Mouse (Mus musculus) heart, embryonic 10.5 days (tissue): Measurements from ENCODE around the gene Etl4. TPM values are rescaled to one million over a fixed set of nuclear protein-coding genes. Genes with fewer than 3 reads are reported as not detected.

ENCODE experiments used
- DNase-seq: peaks from one replicate; pipeline ENCODE4 v3.0.0-alpha.2; 2017; ENCODE audit warnings: low spot score
- H3K27ac ChIP-seq: fragments of 300-500 bp; sonication (generic); 2 replicates; pipeline ENCODE4 v1.5.1; 2016; ENCODE audit warnings: mild to moderate bottlenecking
- H3K27me3 ChIP-seq: fragments of 300-500 bp; sonication (generic); 2 replicates; pipeline ENCODE4 v1.6.1; 2016; ENCODE audit warnings: mild to moderate bottlenecking; ENCODE audit not compliant: poor library complexity, insufficient read depth, severe bottlenecking
- H3K36me3 ChIP-seq: fragments of 300-500 bp; sonication (generic); 2 replicates; pipeline ENCODE4 v1.6.1; 2016; ENCODE audit warnings: mild to moderate bottlenecking, moderate library complexity
- H3K4me1 ChIP-seq: fragments of 300-500 bp; sonication (generic); 2 replicates; pipeline ENCODE4 v1.6.1; 2016; ENCODE audit warnings: mild to moderate bottlenecking
- H3K4me3 ChIP-seq: fragments of 300-500 bp; sonication (generic); 2 replicates; pipeline ENCODE4 v1.5.1; 2016; ENCODE audit warnings: mild to moderate bottlenecking, moderate library complexity
- H3K9me3 ChIP-seq: fragments of 300-500 bp; sonication (generic); 2 replicates; pipeline ENCODE4 v1.6.1; 2016; ENCODE audit warnings: mild to moderate bottlenecking, moderate library complexity
- WGBS: fragments of 180-500 bp; shearing (Covaris S2); methylation state at CpG from one replicate; pipeline ENCODE4 v1.1.7; 2016; 5-methylcytosine and 5-hydroxymethylcytosine counted together
- polyA plus RNA-seq: library from polyadenylated mRNA; unstranded; fragments of >200 nt; fragmentation: Nextera tagmentation; extraction: Ambion mirVana; gene quantifications from 2 replicates; pipeline ENCODE4 v1.2.1, GENCODE M21; 2016

Gene Etl4
- polyA plus RNA-seq, 1 experiment from 2014 or later = 18.7 TPM

DNA sequence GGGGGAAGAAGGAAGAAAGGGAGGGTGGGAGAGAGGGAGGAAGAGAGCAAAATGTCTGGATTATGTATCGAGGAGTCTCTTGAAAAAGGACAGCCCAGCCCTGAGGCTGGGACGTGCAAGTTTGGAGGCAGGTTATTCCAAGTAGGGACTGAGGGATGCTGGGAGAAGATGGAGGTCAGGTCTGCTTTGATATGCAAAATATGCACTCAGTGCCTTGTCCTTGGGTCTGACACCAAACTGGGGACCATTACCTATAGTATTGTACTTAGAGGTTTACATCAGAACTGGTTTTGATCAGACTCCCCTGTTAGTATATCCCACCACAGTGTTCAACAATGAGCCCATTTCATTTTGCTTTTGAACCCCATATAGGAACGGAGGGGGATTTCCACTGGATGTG, 685.4 kb downstream of the Etl4 start:
- Histone ChIP-seq H3K36me3 (no peaks in the 10 kb centered on the region), H3K9me3 (0 out of 2 replicates have a peak, but pooled peaks cover 2% of the 10 kb centered on the region), H3K4me1 (peaks cover 9% of the 10 kb centered on the region), H3K4me3 (no peak overlapping the region), H3K27ac (no peak overlapping the region), H3K27me3 (no peaks in the 10 kb centered on the region)
- 78% methylated on average over 3 of the region's 3 CpGs for WGBS
- DNase-seq = no peak

- 97% methylated on average over 3 of the region's 3 CpGs for WGBS
- no peaks in the 10 kb centered on the region for H3K36me3 ChIP-seq
- H3K27ac ChIP-seq = no peak overlapping the region
- H3K4me3 ChIP-seq = no peak overlapping the region
- peaks cover 9% of the 10 kb centered on the region for H3K4me1 ChIP-seq
- no peak for DNase-seq
- 0 out of 2 replicates have a peak, but pooled peaks cover 2% of the 10 kb centered on the region for H3K9me3 ChIP-seq
- H3K27me3 ChIP-seq = no peaks in the 10 kb centered on the region
Observed at GRCm38 (mm10) chr2:20596558-20596957, 687.0 kb downstream of the Etl4 start.

DNA sequence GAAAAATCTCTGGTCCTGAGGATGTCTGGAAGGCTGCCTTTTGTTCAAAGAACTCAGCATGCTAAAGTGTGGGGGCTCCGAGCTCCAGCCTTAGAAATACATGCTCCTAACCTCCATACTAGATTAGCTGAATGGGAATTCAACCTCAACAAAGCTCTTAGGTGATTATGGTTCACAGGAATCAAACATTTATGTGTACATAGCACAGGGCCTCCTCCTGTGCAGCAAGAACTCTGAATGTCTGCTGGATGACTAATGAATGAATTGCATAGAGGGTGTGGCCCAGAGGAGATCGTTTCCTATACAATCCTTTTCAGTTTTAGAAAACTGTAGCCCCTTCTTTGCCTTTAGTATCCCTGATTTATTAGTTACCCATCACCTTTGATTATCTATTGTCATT, 687.6 kb downstream of the Etl4 start:
- WGBS = 73% methylated on average over 2 of the region's 2 CpGs
- no peak overlapping the region for H3K4me3 ChIP-seq
- no peak for DNase-seq
- no peak overlapping the region for H3K27ac ChIP-seq
- H3K9me3 ChIP-seq = no peaks in the 10 kb centered on the region
- no peaks in the 10 kb centered on the region for H3K36me3 ChIP-seq
- no peaks in the 10 kb centered on the region for H3K27me3 ChIP-seq
- H3K4me1 ChIP-seq = peaks cover 9% of the 10 kb centered on the region

- H3K27ac ChIP-seq = no peak overlapping the region
- DNase-seq = no peak
- WGBS = 87% methylated on average over 2 of the region's 2 CpGs
Observed at GRCm38 (mm10) chr2:20602656-20603055, 693.1 kb downstream of the Etl4 start.

GRCm38 (mm10) chr2:20603536-20603935, 694.0 kb downstream of the Etl4 start:
- no peaks in the 10 kb centered on the region for H3K9me3 ChIP-seq
- no peak overlapping the region for H3K27ac ChIP-seq
- H3K36me3 ChIP-seq = no peaks in the 10 kb centered on the region
- H3K4me3 ChIP-seq = no peak overlapping the region
- 0 out of 2 replicates have a peak, but pooled peaks cover 4% of the 10 kb centered on the region for H3K4me1 ChIP-seq
- H3K27me3 ChIP-seq = no peaks in the 10 kb centered on the region
- 85% methylated on average over 6 of the region's 6 CpGs for WGBS
- no peak for DNase-seq

More at GRCm38 (mm10) chr2:20602656-20603055, 693.1 kb downstream of the Etl4 start:
- Histone ChIP-seq H3K4me3 (no peak overlapping the region), H3K36me3 (no peaks in the 10 kb centered on the region), H3K27me3 (no peaks in the 10 kb centered on the region), H3K4me1 (0 out of 2 replicates have a peak, but pooled peaks cover 4% of the 10 kb centered on the region), H3K9me3 (no peaks in the 10 kb centered on the region)

DNA sequence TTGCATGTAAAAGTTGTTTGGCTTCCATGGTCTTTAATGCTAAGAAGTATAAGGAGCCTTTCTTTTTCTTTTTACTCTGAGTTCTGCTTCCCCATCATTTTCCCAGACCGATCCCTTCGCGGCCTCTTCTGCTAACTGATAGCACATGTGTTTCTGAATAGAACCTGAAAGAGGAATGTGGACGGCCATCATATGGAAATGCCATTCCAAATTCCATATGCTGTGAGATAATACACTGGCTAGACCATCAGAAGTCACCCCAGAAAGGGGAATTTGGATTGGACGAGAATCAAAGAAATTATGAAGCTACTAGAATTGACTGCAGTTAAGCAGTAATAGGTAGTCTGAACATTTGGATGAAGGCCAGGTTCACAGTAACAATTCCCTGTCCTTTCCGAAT, 694.4 kb downstream of the Etl4 start:
- H3K27ac ChIP-seq = no peak overlapping the region
- DNase-seq = no peak
- no peaks in the 10 kb centered on the region for H3K27me3 ChIP-seq
- no peaks in the 10 kb centered on the region for H3K36me3 ChIP-seq
- 65% methylated on average over 6 of the region's 6 CpGs for WGBS
- no peaks in the 10 kb centered on the region for H3K9me3 ChIP-seq
- 0 out of 2 replicates have a peak, but pooled peaks cover 4% of the 10 kb centered on the region for H3K4me1 ChIP-seq
- no peak overlapping the region for H3K4me3 ChIP-seq

DNA sequence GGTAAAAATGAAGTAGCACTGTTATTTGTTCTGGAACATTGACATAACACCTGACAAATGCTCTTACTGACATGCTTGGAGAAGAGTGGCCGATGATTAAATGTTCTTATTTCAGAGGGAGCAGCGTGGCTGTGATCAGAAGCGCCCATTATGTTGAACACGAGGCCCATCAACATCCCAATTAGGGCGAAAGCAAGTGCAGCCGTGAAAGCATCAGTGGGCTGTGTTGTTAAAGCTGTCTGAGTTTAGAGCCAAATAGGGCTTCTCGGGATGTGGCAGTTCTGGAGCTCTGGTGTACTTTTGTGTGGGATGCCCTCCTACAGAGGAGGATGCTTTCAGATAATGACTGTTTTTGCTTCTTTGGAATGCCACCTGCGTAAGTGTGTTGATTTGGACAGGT, 699.6 kb downstream of the Etl4 start:
- H3K27me3 ChIP-seq = no peaks in the 10 kb centered on the region

DNA sequence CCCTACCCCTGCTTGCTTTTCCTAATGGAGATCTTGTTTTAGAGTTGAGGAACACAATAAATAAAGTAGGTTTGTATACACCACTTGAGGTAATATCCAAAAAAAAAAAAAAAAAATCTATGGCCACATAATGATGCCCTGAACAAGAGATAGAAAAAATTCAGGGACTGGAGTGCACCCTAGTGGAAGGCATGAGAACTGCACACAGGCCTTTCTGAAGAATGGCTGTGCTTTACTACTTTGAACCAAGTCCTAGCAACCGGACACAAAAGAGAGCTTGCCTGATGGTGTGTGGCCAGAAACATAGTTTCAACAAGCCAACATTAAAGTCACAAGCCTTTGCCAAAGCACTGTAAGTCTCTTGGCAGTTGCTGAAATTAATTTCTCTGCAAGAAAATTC, 706.4 kb downstream of the Etl4 start:
- Histone ChIP-seq H3K4me1 (0 out of 2 replicates have a peak, but pooled peaks cover 3% of the 10 kb centered on the region), H3K27me3 (no peaks in the 10 kb centered on the region), H3K27ac (no peak overlapping the region), H3K9me3 (no peaks in the 10 kb centered on the region), H3K36me3 (no peaks in the 10 kb centered on the region), H3K4me3 (no peak overlapping the region)
- WGBS = 88% methylated on average over 1 of the region's 1 CpGs
- no peak for DNase-seq

More for the DNA sequence above, 699.6 kb downstream of the Etl4 start:
- no peak overlapping the region for H3K4me3 ChIP-seq
- H3K9me3 ChIP-seq = no peaks in the 10 kb centered on the region
- DNase-seq = no peak
- no peaks in the 10 kb centered on the region for H3K36me3 ChIP-seq
- H3K4me1 ChIP-seq = no peaks in the 10 kb centered on the region
- no peak overlapping the region for H3K27ac ChIP-seq
- WGBS = 81% methylated on average over 8 of the region's 8 CpGs

DNA sequence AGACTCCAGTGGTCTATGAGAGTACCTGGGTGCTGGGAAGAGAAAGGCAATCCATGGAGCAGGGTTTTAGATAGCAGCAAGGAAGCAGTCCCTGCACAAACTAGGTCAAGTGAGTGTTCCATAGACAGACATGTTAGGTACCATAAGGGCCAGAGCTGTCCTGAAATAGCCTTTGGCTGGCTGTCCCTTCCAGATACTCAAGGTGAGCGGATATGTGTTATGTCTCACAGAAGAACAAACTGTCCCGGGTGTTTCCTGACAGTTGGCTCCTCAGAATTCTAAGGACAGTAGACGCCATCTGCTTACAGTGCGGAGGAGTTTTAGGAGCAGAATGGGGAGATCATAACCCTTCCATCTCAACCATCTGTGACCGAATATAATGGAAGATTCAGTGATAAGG, 708.8 kb downstream of the Etl4 start:
- no peaks in the 10 kb centered on the region for H3K9me3 ChIP-seq
- H3K27ac ChIP-seq = no peak overlapping the region
- WGBS = 86% methylated on average over 5 of the region's 5 CpGs
- 0 out of 2 replicates have a peak, but pooled peaks cover 3% of the 10 kb centered on the region for H3K4me1 ChIP-seq
- no peaks in the 10 kb centered on the region for H3K36me3 ChIP-seq
- no peaks in the 10 kb centered on the region for H3K27me3 ChIP-seq
- no peak for DNase-seq
- no peak overlapping the region for H3K4me3 ChIP-seq

DNA sequence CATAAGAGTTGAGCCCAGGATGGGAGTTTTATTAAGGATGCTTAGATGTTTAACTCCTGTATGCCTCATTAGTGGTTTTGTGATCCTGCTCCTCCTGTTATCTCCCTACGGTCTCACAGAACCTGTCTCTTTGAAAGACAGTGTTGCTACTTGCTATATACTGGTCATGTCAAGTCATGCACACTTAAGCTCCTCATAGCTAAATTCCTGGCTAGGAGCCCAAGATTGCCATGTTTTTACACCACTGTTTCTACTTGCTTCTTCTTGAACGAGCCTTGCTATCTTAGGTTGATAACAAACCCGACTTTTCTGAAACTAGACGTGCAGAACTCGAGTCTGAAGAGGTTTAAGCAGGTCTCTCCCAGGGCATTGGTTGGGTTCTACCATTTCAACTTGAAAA, 710.3 kb downstream of the Etl4 start:
- Histone ChIP-seq H3K27me3 (no peaks in the 10 kb centered on the region), H3K27ac (no peak overlapping the region), H3K9me3 (no peaks in the 10 kb centered on the region), H3K36me3 (no peaks in the 10 kb centered on the region), H3K4me3 (no peak overlapping the region), H3K4me1 (0 out of 2 replicates have a peak, but pooled peaks cover 3% of the 10 kb centered on the region)
- 49% methylated on average over 5 of the region's 5 CpGs for WGBS
- DNase-seq = no peak

DNA sequence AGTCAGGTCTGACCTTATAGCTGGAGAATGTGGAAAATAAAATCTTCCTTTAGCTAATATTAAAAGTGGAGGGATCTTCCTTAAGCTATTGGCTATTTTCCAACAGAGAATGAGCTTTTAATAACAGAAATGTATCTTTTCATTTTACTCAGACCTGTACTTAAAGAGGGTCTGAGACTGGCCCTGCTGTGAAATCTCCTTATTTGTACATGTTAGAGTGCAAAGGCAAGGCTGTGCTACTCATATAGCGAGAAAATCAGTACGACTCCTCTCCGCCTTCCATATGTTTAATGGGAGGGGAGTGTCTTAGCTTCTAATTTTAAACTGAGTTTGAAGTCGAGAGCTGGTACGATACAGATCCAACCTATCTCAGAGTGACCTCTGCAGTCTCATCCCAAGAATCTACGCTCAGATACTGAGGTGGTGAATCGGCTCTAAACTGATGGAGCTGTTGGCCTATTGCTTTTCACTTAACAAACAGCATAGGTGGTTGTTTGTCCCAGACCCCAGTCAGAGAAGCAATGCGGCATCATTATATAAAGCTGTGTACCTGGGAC, 719.7 kb downstream of the Etl4 start:
- H3K27ac ChIP-seq = 0 out of 2 replicates have a peak overlapping the region, but pooled peaks have one; percentile 42
- H3K4me1 ChIP-seq = peaks cover 3% of the 10 kb centered on the region; the same call in 1 of the 2 replicates
- no peak overlapping the region for H3K4me3 ChIP-seq
- H3K27me3 ChIP-seq = no peaks in the 10 kb centered on the region
- H3K36me3 ChIP-seq = no peaks in the 10 kb centered on the region
- no peak for DNase-seq
- WGBS = 63% methylated on average over 8 of the region's 8 CpGs
- H3K9me3 ChIP-seq = no peaks in the 10 kb centered on the region

DNA sequence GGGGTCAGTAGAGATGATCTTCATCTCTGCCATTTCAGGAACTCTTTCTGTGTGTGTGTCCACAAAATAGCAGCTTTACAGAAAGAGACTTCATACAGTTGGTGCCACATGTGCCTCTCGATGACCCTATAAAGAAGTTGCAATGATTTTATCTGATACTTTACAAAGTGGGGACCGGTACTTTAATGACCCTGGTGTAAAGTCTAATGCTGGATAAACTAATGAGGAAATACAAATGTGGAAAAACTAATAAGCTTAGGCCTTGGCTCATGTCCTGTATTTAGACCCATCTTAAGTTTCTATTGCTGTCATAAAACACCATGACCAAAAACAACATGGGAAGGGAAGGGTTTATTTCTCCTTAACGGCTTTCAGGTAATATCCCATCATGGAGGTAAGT, 729.0 kb downstream of the Etl4 start:
- Histone ChIP-seq H3K27ac (no peak overlapping the region), H3K9me3 (no peaks in the 10 kb centered on the region), H3K27me3 (no peaks in the 10 kb centered on the region), H3K36me3 (no peaks in the 10 kb centered on the region), H3K4me1 (no peaks in the 10 kb centered on the region; the same call in 1 of the 2 replicates), H3K4me3 (no peak overlapping the region)
- DNase-seq = no peak
- 86% methylated on average over 3 of the region's 3 CpGs for WGBS

DNA sequence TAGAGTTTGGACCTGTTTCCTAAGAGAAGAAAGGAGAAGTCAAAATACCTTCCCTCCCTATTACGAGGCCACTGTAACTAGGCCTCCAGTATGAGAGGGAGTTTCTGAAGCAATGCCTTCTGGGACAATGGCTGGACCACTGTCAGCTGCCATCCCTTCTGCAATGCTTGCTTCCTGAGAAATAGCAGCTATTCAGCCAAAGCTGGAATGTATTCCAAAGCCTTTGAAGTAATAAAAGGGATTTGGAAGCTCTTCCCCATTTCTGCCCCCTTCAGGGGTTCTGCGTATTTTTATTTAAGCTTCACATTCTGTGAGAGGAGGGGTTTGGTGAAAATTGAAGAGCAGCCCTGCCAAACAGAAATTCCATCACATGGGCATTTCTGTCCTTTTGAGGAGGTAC, 730.1 kb downstream of the Etl4 start:
- 87% methylated on average over 2 of the region's 2 CpGs for WGBS

DNA sequence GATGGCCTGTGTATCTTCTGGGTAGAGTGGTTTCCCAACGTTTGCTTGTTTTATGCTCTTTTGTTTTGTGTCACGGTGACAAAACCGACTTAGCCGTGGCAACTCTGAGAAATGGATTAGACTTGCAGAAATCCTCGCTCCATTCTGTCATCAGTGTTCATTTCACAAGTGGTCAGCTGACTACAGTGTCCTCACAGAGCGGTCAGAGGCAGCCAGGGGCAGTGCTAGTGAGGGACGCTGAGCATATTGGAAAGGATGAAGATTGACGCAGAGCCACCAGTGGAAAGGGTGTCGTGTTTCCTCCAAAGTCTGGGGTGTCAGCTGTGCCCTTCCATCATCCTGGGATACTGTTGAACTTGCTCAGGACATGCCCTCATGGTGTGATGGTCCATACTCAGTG, 733.2 kb downstream of the Etl4 start:
- H3K27ac ChIP-seq = no peak overlapping the region
- no peak for DNase-seq
- no peaks in the 10 kb centered on the region for H3K27me3 ChIP-seq
- no peak overlapping the region for H3K4me3 ChIP-seq
- H3K36me3 ChIP-seq = no peaks in the 10 kb centered on the region
- no peaks in the 10 kb centered on the region for H3K9me3 ChIP-seq
- H3K4me1 ChIP-seq = no peaks in the 10 kb centered on the region; the same call in 1 of the 2 replicates
- 60% methylated on average over 9 of the region's 9 CpGs for WGBS

More for the DNA sequence above, 730.1 kb downstream of the Etl4 start:
- Histone ChIP-seq H3K4me3 (no peak overlapping the region), H3K27me3 (no peaks in the 10 kb centered on the region), H3K27ac (no peak overlapping the region), H3K9me3 (no peaks in the 10 kb centered on the region), H3K4me1 (no peaks in the 10 kb centered on the region; the same call in 1 of the 2 replicates), H3K36me3 (no peaks in the 10 kb centered on the region)
- DNase-seq = no peak
